Mouse (Mus musculus): ENCODE measurements at regions not wholly inside any gene's neighbourhood (a gene's known extent, or its start where the extent isn't known, plus 50 kb on each side); places are given as distances from the start of the nearest gene placed in this dataset.

DNA sequence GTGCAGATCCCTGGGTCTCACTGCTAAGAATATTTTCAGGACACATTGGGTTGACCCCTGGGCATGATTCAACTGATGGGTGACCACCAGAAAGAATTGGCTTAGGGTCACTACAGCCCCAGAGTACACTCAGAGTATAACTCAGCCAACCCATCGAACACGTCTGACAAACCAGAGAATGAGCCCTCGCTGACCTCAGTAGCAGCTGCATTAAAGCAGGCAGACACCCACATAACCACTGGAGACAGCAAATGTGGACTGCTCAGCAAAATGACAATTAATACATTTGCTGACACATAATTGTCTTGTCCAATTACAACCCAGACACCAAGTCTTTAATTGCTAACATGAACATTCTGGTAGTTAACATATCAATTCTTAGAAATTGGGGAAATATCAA lies 175.7 kb downstream of the Cbln4 start:
- TF ChIP-seq CTCF (IDR thresholded peaks at IDR 0.05; ENCODE audit: low read depth, low read length) (no peak), POLR2A (IDR thresholded peaks at IDR 0.05; ENCODE audit: insufficient read depth, low read length) (no peak)

Measured in ES-Bruce4 (cell line).